Mouse (Mus musculus) hindbrain, embryonic 13.5 days (tissue): ENCODE data around the gene Ccnd1. TPM values are rescaled to one million over a fixed set of nuclear protein-coding genes. Genes with fewer than 3 reads are reported as not detected.
"Not testable (repeated sequence)": the region's sequence is repeated elsewhere in the genome, so short reads cannot be mapped to it uniquely, and the experiment has no call there.

Experiments used
- ATAC-seq: fragments of 200-750 bp; cut with Nextera tagmentation; 2 replicates; pipeline ENCODE4 v1.8.0; 2017; ENCODE audit warnings: moderate TSS enrichment; ENCODE audit not compliant: low FRiP score
- H3K27ac ChIP-seq: fragments of 300-500 bp; sonication (generic); 2 replicates; pipeline ENCODE4 v1.5.1; 2015; ENCODE audit warnings: inconsistent platforms, mild to moderate bottlenecking, moderate library complexity
- H3K27me3 ChIP-seq: fragments of 300-500 bp; sonication (generic); 2 replicates; pipeline ENCODE4 v1.6.1; 2015; ENCODE audit warnings: mild to moderate bottlenecking, inconsistent platforms
- H3K36me3 ChIP-seq: fragments of 300-500 bp; sonication (generic); 2 replicates; pipeline ENCODE4 v1.6.1; 2015; ENCODE audit warnings: mild to moderate bottlenecking, inconsistent platforms
- H3K4me1 ChIP-seq: fragments of 300-500 bp; sonication (generic); replicated peaks from 2 replicates; pipeline ENCODE4 v1.6.1; 2015; ENCODE audit warnings: inconsistent platforms
- H3K4me2 ChIP-seq: fragments of 300-500 bp; sonication (generic); 2 replicates; pipeline ENCODE4 v1.6.1; 2015; ENCODE audit warnings: inconsistent platforms, mild to moderate bottlenecking, moderate library complexity
- H3K4me3 ChIP-seq: fragments of 300-500 bp; sonication (generic); 2 replicates; pipeline ENCODE4 v1.5.1; 2015; ENCODE audit warnings: mild to moderate bottlenecking, inconsistent platforms
- H3K9ac ChIP-seq: fragments of 300-500 bp; sonication (generic); 2 replicates; pipeline ENCODE4 v1.6.1; 2015; ENCODE audit warnings: mild to moderate bottlenecking, inconsistent platforms
- H3K9me3 ChIP-seq: fragments of 300-500 bp; sonication (generic); 2 replicates; pipeline ENCODE4 v1.6.1; 2016; ENCODE audit warnings: inconsistent platforms
- WGBS: fragments of 180-500 bp; shearing (Covaris S2); methylation state at CpG from one replicate; pipeline ENCODE4 v1.1.7; 2015; 5-methylcytosine and 5-hydroxymethylcytosine counted together
- polyA plus RNA-seq: library from polyadenylated mRNA; unstranded; fragments of >200 nt; fragmentation: Nextera tagmentation; extraction: Ambion mirVana; gene quantifications from 2 replicates; pipeline ENCODE4 v1.2.1, GENCODE M21; 2015

Gene Ccnd1
- polyA plus RNA-seq, 1 experiment from 2014 or later: 54.9 TPM

- WGBS: under 1% methylated on average over 37 of the region's 37 CpGs
- Histone ChIP-seq H3K9ac (peak overlapping the region; percentile 72), H3K27ac (peak overlapping the region; percentile 76), H3K4me2 (peak overlapping the region; percentile 81), H3K4me1 (peaks cover 39% of the 10 kb centered on the region), H3K27me3 (peaks cover 68% of the 10 kb centered on the region), H3K36me3 (no peaks in the 10 kb centered on the region), H3K4me3 (peak overlapping the region; percentile 50), H3K9me3 (no peaks in the 10 kb centered on the region)
- ATAC-seq: peak; percentile 70
Observed at GRCm38 (mm10) chr7:144895305-144896111, 44.2 kb downstream of the Ccnd1 start.

GRCm38 (mm10) chr7:144894706-144895105 lies 45.0 kb downstream of the Ccnd1 start:
- Histone ChIP-seq H3K27ac (peak overlapping the region; percentile 44), H3K4me3 (peak overlapping the region; percentile 50), H3K4me1 (peaks cover 39% of the 10 kb centered on the region), H3K9me3 (no peaks in the 10 kb centered on the region), H3K36me3 (no peaks in the 10 kb centered on the region), H3K9ac (0 out of 2 replicates have a peak overlapping the region, but pooled peaks have one; percentile 72), H3K27me3 (peaks cover 67% of the 10 kb centered on the region), H3K4me2 (peak overlapping the region; percentile 81)
- 0 out of 2 replicates have a peak, but pooled peaks have one; percentile 29 for ATAC-seq
- WGBS: under 1% methylated on average over 4 of the region's 4 CpGs

GRCm38 (mm10) chr7:144894191-144894590 lies 45.5 kb downstream of the Ccnd1 start:
- Histone ChIP-seq H3K36me3 (no peaks in the 10 kb centered on the region), H3K4me1 (peaks cover 39% of the 10 kb centered on the region), H3K4me3 (no peak overlapping the region), H3K4me2 (peak overlapping the region; percentile 81; the same call in 1 of the 2 replicates), H3K9me3 (no peaks in the 10 kb centered on the region), H3K27me3 (peaks cover 68% of the 10 kb centered on the region), H3K9ac (no peak overlapping the region), H3K27ac (no peak overlapping the region; the same call in 1 of the 2 replicates)
- 3% methylated on average over 5 of the region's 5 CpGs for WGBS
- ATAC-seq: no peak

- Histone ChIP-seq H3K36me3 (no peaks in the 10 kb centered on the region), H3K27me3 (peaks cover 65% of the 10 kb centered on the region), H3K9me3 (no peaks in the 10 kb centered on the region), H3K27ac (no peak overlapping the region), H3K4me1 (peaks cover 28% of the 10 kb centered on the region), H3K4me3 (no peak overlapping the region), H3K4me2 (no peak overlapping the region), H3K9ac (no peak overlapping the region)
- ATAC-seq: no peak
- WGBS: 55% methylated on average over 6 of the region's 6 CpGs
Observed at GRCm38 (mm10) chr7:144892322-144892721, 47.4 kb downstream of the Ccnd1 start.

- H3K27ac ChIP-seq: no peak overlapping the region
- ATAC-seq: no peak
- H3K9ac ChIP-seq: no peak overlapping the region
- WGBS: 67% methylated on average over 2 of the region's 2 CpGs
- H3K27me3 ChIP-seq: peaks cover 61% of the 10 kb centered on the region
- no peak overlapping the region for H3K4me2 ChIP-seq
- no peaks in the 10 kb centered on the region for H3K36me3 ChIP-seq
- H3K9me3 ChIP-seq: no peaks in the 10 kb centered on the region
- no peak overlapping the region for H3K4me3 ChIP-seq
- H3K4me1 ChIP-seq: peaks cover 23% of the 10 kb centered on the region
Observed at GRCm38 (mm10) chr7:144891863-144892262, 47.9 kb downstream of the Ccnd1 start.

- H3K4me3 ChIP-seq, H3K36me3 ChIP-seq, H3K27ac ChIP-seq, H3K9me3 ChIP-seq, H3K4me2 ChIP-seq, ATAC-seq, H3K9ac ChIP-seq: not testable (repeated sequence)
- WGBS: 100% methylated on average over 1 of the region's 1 CpGs
- Histone ChIP-seq H3K27me3 (peaks cover 50% of the 10 kb centered on the region), H3K4me1 (peaks cover 13% of the 10 kb centered on the region)
Observed at GRCm38 (mm10) chr7:144890661-144891060, 49.1 kb downstream of the Ccnd1 start.

GRCm38 (mm10) chr7:144888564-144889299 lies 51.0 kb downstream of the Ccnd1 start:
- H3K4me2 ChIP-seq: no peak overlapping the region
- no peaks in the 10 kb centered on the region for H3K36me3 ChIP-seq
- H3K9me3 ChIP-seq: no peaks in the 10 kb centered on the region
- H3K27me3 ChIP-seq: peaks cover 38% of the 10 kb centered on the region
- H3K9ac ChIP-seq: no peak overlapping the region
- WGBS: 4% methylated on average over 18 of the region's 18 CpGs
- no peak for ATAC-seq
- H3K4me3 ChIP-seq: no peak overlapping the region
- no peak overlapping the region for H3K27ac ChIP-seq
- no peaks in the 10 kb centered on the region for H3K4me1 ChIP-seq

- 87% methylated on average over 2 of the region's 2 CpGs for WGBS
- H3K9ac ChIP-seq: no peak overlapping the region
- no peaks in the 10 kb centered on the region for H3K36me3 ChIP-seq
- H3K27ac ChIP-seq: no peak overlapping the region
- H3K4me2 ChIP-seq: no peak overlapping the region
- no peaks in the 10 kb centered on the region for H3K4me1 ChIP-seq
- H3K9me3 ChIP-seq: no peaks in the 10 kb centered on the region
- H3K27me3 ChIP-seq: peaks cover 34% of the 10 kb centered on the region
- no peak for ATAC-seq
- no peak overlapping the region for H3K4me3 ChIP-seq
Observed at GRCm38 (mm10) chr7:144887672-144888071, 52.1 kb downstream of the Ccnd1 start.

GRCm38 (mm10) chr7:144883106-144883505 lies 56.6 kb downstream of the Ccnd1 start:
- H3K4me1 ChIP-seq: no peaks in the 10 kb centered on the region
- no peak overlapping the region for H3K4me3 ChIP-seq
- no peaks in the 10 kb centered on the region for H3K9me3 ChIP-seq
- no peak for ATAC-seq
- no peaks in the 10 kb centered on the region for H3K36me3 ChIP-seq
- H3K4me2 ChIP-seq: no peak overlapping the region
- 60% methylated on average over 2 of the region's 2 CpGs for WGBS
- H3K9ac ChIP-seq: no peak overlapping the region
- H3K27me3 ChIP-seq: peaks cover 4% of the 10 kb centered on the region
- no peak overlapping the region for H3K27ac ChIP-seq

Other genes starting within 250 kb of the Ccnd1 start
- gene Ano1, start 188.0 kb downstream of the Ccnd1 start, polyA plus RNA-seq: 5.0 and 5.9 TPM in 2 replicates
- gene Fgf3, start 101.8 kb downstream of the Ccnd1 start, polyA plus RNA-seq: 13.6 and 30.2 TPM in 2 replicates
- gene Fgf4, start 92.6 kb downstream of the Ccnd1 start, polyA plus RNA-seq: not detected in 2 replicates
- gene Fgf15, start 43.4 kb downstream of the Ccnd1 start, polyA plus RNA-seq: 40.1 and 66.5 TPM in 2 replicates
- 33.8 and 38.4 TPM in 2 replicates for gene LTO1, start 24.8 kb downstream of the Ccnd1 start, polyA plus RNA-seq